In genomic region chr3:108348376-108348775, GRCm38 (mm10) we compare ENCODE assay signal across 25 mouse cellular contexts. TPM values are rescaled to one million over a fixed set of nuclear protein-coding genes. Genes with fewer than 3 reads are reported as not detected.
DNase-seq lines count a peak whose midpoint lies in the region; ATAC-seq and TF ChIP-seq lines count a peak whose summit lies in the region.
"Had no signal": no experiment of that assay in that cellular context is flagged by ENCODE, and none has a peak within 500 bp of the region (broad histone marks: within the 10 kb centered on the region; RNA-seq: fewer than 3 reads in every experiment).

No protein-coding gene starts in this region.

- dilution Hi-C loops in CH12.LX (cut with MboI; ENCODE audit: extremely low pct_ligation_motif_present, extremely low pct_unique_long_range_greater_than_20kb, low sequenced_read_pairs), result no loop called here

- no peaks in the 10 kb centered on the region for H3K27me3 ChIP-seq in heart, embryonic 13.5 days (replicated peaks)
- no peaks in the 10 kb centered on the region for H3K27me3 ChIP-seq in heart, embryonic 12.5 days (replicated peaks)
- H3K27me3 ChIP-seq in CH12.LX (replicated peaks), result no peaks in the 10 kb centered on the region
- H3K27me3 ChIP-seq: embryonic facial prominence, embryonic 13.5 days; forebrain, embryonic 12.5 days; heart, embryonic 15.5 days; intestine, embryonic 15.5 days had no signal

- in situ Hi-C loops in CH12.LX (cut with MboI; ENCODE audit: low pct_ligation_motif_present, low pct_unique_long_range_greater_than_20kb, low sequenced_read_pairs), result no loop called here

- 60% methylated on average over 9 of the region's 9 CpGs for WGBS in heart, embryonic 13.5 days
- 51% methylated on average over 9 of the region's 9 CpGs for WGBS in heart, embryonic 12.5 days

- H3K4me2 ChIP-seq in heart, embryonic 13.5 days, result no peak overlapping the region
- no peak overlapping the region for H3K4me2 ChIP-seq in heart, embryonic 12.5 days
- H3K4me2 ChIP-seq in CH12.LX (ENCODE audit: insufficient read depth, low read depth, poor library complexity, severe bottlenecking), result no peak overlapping the region
- H3K4me2 ChIP-seq: embryonic facial prominence, embryonic 13.5 days; forebrain, embryonic 12.5 days; heart, embryonic 15.5 days; hindbrain, embryonic 14.5 days; intestine, embryonic 15.5 days had no signal

- ATAC-seq in heart, embryonic 13.5 days (ENCODE audit: extremely low read depth, insufficient number of reproducible peaks, low FRiP score, low TSS enrichment), result no peak
- ATAC-seq in heart, embryonic 12.5 days (ENCODE audit: insufficient number of reproducible peaks, low FRiP score), result no peak
- peak; percentile 39; the same call in 1 of the 2 replicates for ATAC-seq in megakaryocyte, adult 5-6 weeks (ENCODE audit: poor library complexity, severe bottlenecking)
- ATAC-seq: CD4-positive, CD25-positive, alpha-beta regulatory T cell, adult 4 months; forebrain, postnatal 0 days; intestine, embryonic 15.5 days had no signal

- peaks cover 87% of the 10 kb centered on the region for H3K36me3 ChIP-seq in heart, embryonic 13.5 days
- H3K36me3 ChIP-seq in heart, embryonic 12.5 days, result peaks cover 76% of the 10 kb centered on the region
- peaks cover 0 to 26% of the 10 kb centered on the region in 2 experiments for H3K36me3 ChIP-seq in CH12.LX (replicated peaks in 1 of 2; ENCODE audit: control insufficient read depth in 1 of 2, insufficient read depth in 1 of 2, low read length in 1 of 2)

- peak overlapping the region; percentile 10; the same call in 1 of the 2 replicates for H3K9ac ChIP-seq in heart, embryonic 13.5 days
- no peak overlapping the region for H3K9ac ChIP-seq in heart, embryonic 12.5 days
- H3K9ac ChIP-seq in CH12.LX (ENCODE audit: insufficient read depth, low read depth), result no peak overlapping the region
- H3K9ac ChIP-seq: embryonic facial prominence, embryonic 13.5 days; forebrain, embryonic 12.5 days; forebrain, postnatal 0 days; heart, embryonic 15.5 days; hindbrain, embryonic 14.5 days; intestine, embryonic 15.5 days had no signal

- DNase-seq in A20 (ENCODE audit: low read depth, low spot score), result peak; percentile 68
- DNase-seq in CH12.LX (ENCODE audit: extremely low read depth), result peak; percentile 31
- no peak for DNase-seq in thymus, postnatal 4 days
- DNase-seq in cerebellum, adult 9-11 months, result no peak
- DNase-seq: adrenal gland, postnatal 14 days; B cell, adult 2 months; cerebellum, adult 18-20 months; cerebellum, postnatal 14 days; forebrain, postnatal 0 days; gastrocnemius, postnatal 36 days; kidney, adult 18-20 months had no signal

- TF ChIP-seq CTCF in CH12.LX (conservative IDR thresholded peaks at IDR 0.05 in 1 of 2, IDR thresholded peaks at IDR 0.05 in 1 of 2; ENCODE audit: low read depth in 2 of 2, low read length in 2 of 2), result no peak

- peaks cover 8% of the 10 kb centered on the region; the same call in 1 of the 2 replicates for H3K4me1 ChIP-seq in heart, embryonic 13.5 days
- peaks cover 6% of the 10 kb centered on the region; the same call in 1 of the 2 replicates for H3K4me1 ChIP-seq in heart, embryonic 12.5 days (replicated peaks)
- H3K4me1 ChIP-seq in CH12.LX (ENCODE audit: control insufficient read depth in 1 of 2, insufficient read depth in 2 of 2), result peaks cover 14 to 49% of the 10 kb centered on the region in 2 experiments
- H3K4me1 ChIP-seq: embryonic facial prominence, embryonic 13.5 days; forebrain, embryonic 12.5 days; heart, embryonic 15.5 days; hindbrain, embryonic 10.5 days; intestine, embryonic 15.5 days had no signal

- H3K79me2 ChIP-seq in CH12.LX (replicated peaks; ENCODE audit: control insufficient read depth, extremely low read depth, insufficient read depth, poor library complexity, severe bottlenecking), result no peaks in the 10 kb centered on the region

- no peak for TF ChIP-seq RAD21 in CH12.LX (IDR thresholded peaks at IDR 0.05; ENCODE audit: low read depth, low read length)

- H3K27ac ChIP-seq in heart, embryonic 13.5 days (replicated peaks), result no peak overlapping the region
- H3K27ac ChIP-seq in heart, embryonic 12.5 days (ENCODE audit: poor library complexity, severe bottlenecking), result no peak overlapping the region
- H3K27ac ChIP-seq in CH12.LX (ENCODE audit: insufficient read depth, low read depth), result no peak overlapping the region
- H3K27ac ChIP-seq: embryonic facial prominence, embryonic 13.5 days; forebrain, embryonic 12.5 days; heart, embryonic 15.5 days; hindbrain, embryonic 10.5 days; hindbrain, embryonic 14.5 days; intestine, embryonic 15.5 days had no signal

- no peak for TF ChIP-seq EP300 in CH12.LX (IDR thresholded peaks at IDR 0.05; ENCODE audit: low read length)

- no peaks in the 10 kb centered on the region for H3K9me3 ChIP-seq in heart, embryonic 13.5 days
- no peaks in the 10 kb centered on the region for H3K9me3 ChIP-seq in heart, embryonic 12.5 days (replicated peaks)
- H3K9me3 ChIP-seq in CH12.LX (replicated peaks; ENCODE audit: low read length), result no peaks in the 10 kb centered on the region
- H3K9me3 ChIP-seq: embryonic facial prominence, embryonic 13.5 days; forebrain, embryonic 12.5 days; heart, embryonic 15.5 days; hindbrain, embryonic 10.5 days; intestine, embryonic 15.5 days had no signal

- no peak overlapping the region for H3K4me3 ChIP-seq in heart, embryonic 13.5 days
- no peak overlapping the region for H3K4me3 ChIP-seq in heart, embryonic 12.5 days
- no peak overlapping the region for H3K4me3 ChIP-seq in CH12.LX (replicated peaks in 1 of 3; ENCODE audit: low read depth in 2 of 3, low read length in 2 of 3, poor library complexity in 1 of 3)
- H3K4me3 ChIP-seq: embryonic facial prominence, embryonic 13.5 days; forebrain, embryonic 12.5 days; heart, embryonic 15.5 days; hindbrain, embryonic 10.5 days; intestine, embryonic 15.5 days had no signal

- no peak for TF ChIP-seq POLR2A in CH12.LX (IDR thresholded peaks at IDR 0.05; ENCODE audit: low read depth, low read length)

TF ChIP-seq in CH12.LX, 34 proteins besides CTCF, POLR2A, EP300 and RAD21:
- TF ChIP-seq HCFC1 (IDR thresholded peaks at IDR 0.05; ENCODE audit: low read depth, low read length), result no peak
- no peak for TF ChIP-seq NELFE (IDR thresholded peaks at IDR 0.05; ENCODE audit: low read depth, low read length)
- no peak for TF ChIP-seq UBTF (IDR thresholded peaks at IDR 0.05; ENCODE audit: low read depth, low read length)
- no peak for TF ChIP-seq POLR2AphosphoS2 (IDR thresholded peaks at IDR 0.05; ENCODE audit: low read depth, low read length)
- TF ChIP-seq CHD2 (IDR thresholded peaks at IDR 0.05; ENCODE audit: low read length), result no peak
- TF ChIP-seq NRF1 (IDR thresholded peaks at IDR 0.05; ENCODE audit: low read depth, low read length), result no peak
- TF ChIP-seq PAX5 (IDR thresholded peaks at IDR 0.05; ENCODE audit: low read length), result no peak
- TF ChIP-seq ETS1 (conservative IDR thresholded peaks at IDR 0.05; ENCODE audit: low read depth, low read length), result no peak
- no peak for TF ChIP-seq KAT2A (IDR thresholded peaks at IDR 0.05; ENCODE audit: insufficient replicate concordance, low read length)

RNA-seq across cellular contexts. Expression of gene Mybphl, which starts 16.3 kb away (rescaled TPM):
- 40.7 and 45.8 TPM in 2 replicates for polyA plus RNA-seq in heart, embryonic 13.5 days (2015; fragmentation: Nextera tagmentation; extraction: Ambion mirVana)
- 35.1 and 39.8 TPM in 2 replicates for polyA plus RNA-seq in heart, embryonic 12.5 days (2016; fragmentation: Nextera tagmentation; extraction: Ambion mirVana)
- total RNA-seq in CH12.LX (2012; rRNA removed) (not detected in 2 replicates), CH12.LX (2014; rRNA removed) (not detected in 2 replicates)
- not detected in 2 replicates for polyA plus RNA-seq in CH12.LX (2012; ENCODE audit: insufficient read length, low read depth)
- not detected in 2 replicates for total RNA-seq in megakaryocyte, adult 5-6 weeks (2015)
- total RNA-seq in megakaryocyte, adult 5-6 weeks (2017), result not detected in 2 replicates
- total RNA-seq: adrenal gland, adult 18-20 months; adrenal gland, postnatal 14 days; common myeloid progenitor, adult 5-6 weeks; forebrain, postnatal 0 days; gastrocnemius, adult 8-10 months; gastrocnemius, postnatal 36 days; MEL had no signal
- polyA plus RNA-seq: CD4-positive, CD25-positive, alpha-beta regulatory T cell, adult 4 months; embryonic facial prominence, embryonic 13.5 days; forebrain, postnatal 0 days; hindbrain, embryonic 10.5 days; intestine, embryonic 15.5 days had no signal

RNA-seq across cellular contexts. Expression of gene Psrc1, which starts 35.3 kb away (rescaled TPM):
- polyA plus RNA-seq in heart, embryonic 13.5 days (2015; fragmentation: Nextera tagmentation; extraction: Ambion mirVana), result 24.4 and 25.4 TPM in 2 replicates
- polyA plus RNA-seq in heart, embryonic 12.5 days (2016; fragmentation: Nextera tagmentation; extraction: Ambion mirVana), result 26.4 and 27.3 TPM in 2 replicates
- 76.2 and 89.1 TPM in 2 replicates for total RNA-seq in CH12.LX (2012; rRNA removed)
- total RNA-seq in CH12.LX (2014; rRNA removed), result 105 and 106 TPM in 2 replicates
- polyA plus RNA-seq in CH12.LX (2012; ENCODE audit: insufficient read length, low read depth), result 101 and 108 TPM in 2 replicates
- total RNA-seq in megakaryocyte, adult 5-6 weeks (2015), result 11.9 and 12.2 TPM in 2 replicates
- 12.8 and 15.4 TPM in 2 replicates for total RNA-seq in megakaryocyte, adult 5-6 weeks (2017)
- total RNA-seq: gastrocnemius, adult 8-10 months had no signal

Comparison
In these comparisons a context has a peak if more than half of its experiments do, and no peak if none do; other contexts are left out.
1. DNase-seq: peak in A20 (single experiment) and CH12.LX (single experiment); none in thymus, postnatal 4 days (single experiment) and cerebellum, adult 9-11 months (single experiment).
2. RNA of gene Mybphl, which starts 16.3 kb away (polyA plus RNA-seq): 40.7 to 45.8 TPM in heart, embryonic 13.5 days and 35.1 to 39.8 TPM in heart, embryonic 12.5 days; not detected in CH12.LX; every median in the first group is over 10 times any median in the second.